Mouse (Mus musculus): ENCODE data around the gene Slc23a4.

- TF ChIP-seq CTCF (IDR thresholded peaks at IDR 0.05; ENCODE audit: extremely low read depth, insufficient read depth, insufficient read length, insufficient replicate concordance) (no peak), POLR2A (IDR thresholded peaks at IDR 0.05; ENCODE audit: low read depth, low read length) (no peak)
These were observed 39.1 kb upstream of the Slc23a4 start for GRCm38 (mm10) chr6:35027257-35027656.
